ENCODE assay signal across 1 mouse cellular context in genomic region chr12:99640214-99641151, GRCm38 (mm10).
A peak's percentile ranks its signal among the peaks of the same experiment; 100 is the strongest.
TF ChIP-seq lines count a peak whose summit lies in the region.

No protein-coding gene starts in this region.

TF ChIP-seq in MEL, 35 proteins besides CTCF, POLR2A, EP300 and RAD21 (continued from another document):
- TF ChIP-seq SIN3A (IDR thresholded peaks at IDR 0.05; ENCODE audit: low read length) (0 out of 2 replicates have a peak, but pooled peaks have one; percentile 7), BHLHE40 (IDR thresholded peaks at IDR 0.05; ENCODE audit: borderline replicate concordance, low read depth, low read length) (0 out of 2 replicates have a peak, but pooled peaks have one; percentile 10)
